Mouse (Mus musculus): ENCODE measurements around the gene Tigd2. TPM values are rescaled to one million over a fixed set of nuclear protein-coding genes. Genes with fewer than 3 reads are reported as not detected.

Gene Tigd2
- polyA plus RNA-seq, 1 experiment from 2014 or later: 13.0 TPM

DNA sequence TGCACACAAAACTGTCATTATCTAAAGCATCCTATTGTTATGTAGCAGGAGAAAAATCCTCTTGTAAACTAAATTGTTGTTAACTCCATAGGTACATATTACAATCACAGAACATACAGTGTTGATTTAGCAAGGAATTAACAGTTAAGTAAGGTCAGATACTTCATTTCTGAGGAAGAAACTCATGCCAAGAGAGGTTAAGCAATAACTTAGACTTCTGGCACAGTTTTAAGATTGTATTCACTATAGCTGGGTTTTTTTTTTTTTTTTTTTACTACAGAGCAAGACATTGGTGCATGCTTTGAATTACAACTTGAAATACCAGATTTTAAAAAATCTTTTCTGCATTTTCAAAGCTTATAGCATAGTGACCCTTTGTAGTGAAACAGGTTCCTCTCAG lies 24.5 kb downstream of the Tigd2 start:
- no peaks in the 10 kb centered on the region for H3K36me3 ChIP-seq (ENCODE audit: control insufficient read depth, insufficient read depth, low read length)
- no peak overlapping the region for H3K27ac ChIP-seq (ENCODE audit: low read depth, low read length)
- H3K9ac ChIP-seq (ENCODE audit: low read depth, low read length): no peak overlapping the region
- no peaks in the 10 kb centered on the region for H3K27me3 ChIP-seq (ENCODE audit: control insufficient read depth, insufficient read depth, low read length)
- H3K9me3 ChIP-seq (ENCODE audit: control insufficient read depth, low read length): no peaks in the 10 kb centered on the region
- H3K4me3 ChIP-seq (ENCODE audit: low read length): no peak overlapping the region
- H3K4me1 ChIP-seq (ENCODE audit: control insufficient read depth, insufficient read depth, low read length): no peaks in the 10 kb centered on the region
- H3K4me2 ChIP-seq (replicated peaks; ENCODE audit: low read depth, low read length): no peak overlapping the region
- no peak for ATAC-seq (ENCODE audit: low FRiP score, low TSS enrichment)

DNA sequence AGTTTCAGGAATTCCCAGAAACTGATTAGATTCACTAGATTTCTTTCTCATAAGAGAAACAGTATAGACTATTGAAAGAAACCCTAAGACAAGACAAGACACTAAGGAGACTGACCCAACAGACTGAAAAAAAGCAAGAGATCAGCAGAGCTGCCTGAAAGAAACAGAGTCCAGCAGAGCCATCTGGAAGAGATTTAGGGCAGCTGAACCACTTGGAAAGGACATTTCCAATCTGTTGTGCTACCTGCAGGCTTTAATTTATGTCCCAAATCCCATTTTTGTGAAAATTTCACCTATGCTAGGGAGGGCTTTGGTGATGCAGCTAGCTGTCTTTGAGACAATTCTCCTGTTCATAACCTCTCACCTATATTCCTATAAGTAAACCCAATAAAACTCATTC lies 25.0 kb downstream of the Tigd2 start:
- H3K27me3 ChIP-seq (ENCODE audit: control insufficient read depth, insufficient read depth, low read length): no peaks in the 10 kb centered on the region
- no peaks in the 10 kb centered on the region for H3K4me1 ChIP-seq (ENCODE audit: control insufficient read depth, insufficient read depth, low read length)
- no peak overlapping the region for H3K4me3 ChIP-seq (ENCODE audit: low read length)
- H3K36me3 ChIP-seq (ENCODE audit: control insufficient read depth, insufficient read depth, low read length): no peaks in the 10 kb centered on the region
- no peak overlapping the region for H3K27ac ChIP-seq (ENCODE audit: low read depth, low read length)
- H3K4me2 ChIP-seq (replicated peaks; ENCODE audit: low read depth, low read length): no peak overlapping the region
- H3K9me3 ChIP-seq (ENCODE audit: control insufficient read depth, low read length): no peaks in the 10 kb centered on the region
- ATAC-seq (ENCODE audit: low FRiP score, low TSS enrichment): no peak
- no peak overlapping the region for H3K9ac ChIP-seq (ENCODE audit: low read depth, low read length)

DNA sequence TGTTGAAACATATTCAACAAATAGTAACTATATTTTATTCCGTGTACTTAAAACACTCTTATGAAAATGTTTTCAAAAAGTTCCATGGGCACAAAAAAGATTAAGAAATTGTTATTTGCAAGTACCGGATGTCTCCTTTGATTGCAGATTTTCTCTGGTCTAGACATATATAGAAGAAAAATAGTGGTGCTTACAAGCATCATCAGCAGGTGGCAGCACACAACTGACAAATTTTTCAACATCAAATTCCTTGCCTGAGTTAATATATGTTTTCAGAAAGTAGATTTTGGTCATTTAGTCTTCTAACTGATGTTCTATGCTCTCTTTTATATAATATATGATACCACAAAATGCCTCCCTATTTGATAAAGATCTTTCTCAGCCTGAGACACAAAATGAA lies 41.0 kb downstream of the Tigd2 start:
- no peak overlapping the region for H3K9ac ChIP-seq (ENCODE audit: low read depth, low read length)
- H3K36me3 ChIP-seq (ENCODE audit: control insufficient read depth, insufficient read depth, low read length): no peaks in the 10 kb centered on the region
- no peak overlapping the region for H3K4me2 ChIP-seq (replicated peaks; ENCODE audit: low read depth, low read length)
- no peak overlapping the region for H3K27ac ChIP-seq (ENCODE audit: low read depth, low read length)
- WGBS: 31% methylated on average over 2 of the region's 2 CpGs
- H3K4me1 ChIP-seq (ENCODE audit: control insufficient read depth, insufficient read depth, low read length): no peaks in the 10 kb centered on the region
- H3K9me3 ChIP-seq (ENCODE audit: control insufficient read depth, low read length): no peaks in the 10 kb centered on the region
- H3K27me3 ChIP-seq (ENCODE audit: control insufficient read depth, insufficient read depth, low read length): no peaks in the 10 kb centered on the region
- no peak for ATAC-seq (ENCODE audit: low FRiP score, low TSS enrichment)
- H3K4me3 ChIP-seq (ENCODE audit: low read length): no peak overlapping the region

DNA sequence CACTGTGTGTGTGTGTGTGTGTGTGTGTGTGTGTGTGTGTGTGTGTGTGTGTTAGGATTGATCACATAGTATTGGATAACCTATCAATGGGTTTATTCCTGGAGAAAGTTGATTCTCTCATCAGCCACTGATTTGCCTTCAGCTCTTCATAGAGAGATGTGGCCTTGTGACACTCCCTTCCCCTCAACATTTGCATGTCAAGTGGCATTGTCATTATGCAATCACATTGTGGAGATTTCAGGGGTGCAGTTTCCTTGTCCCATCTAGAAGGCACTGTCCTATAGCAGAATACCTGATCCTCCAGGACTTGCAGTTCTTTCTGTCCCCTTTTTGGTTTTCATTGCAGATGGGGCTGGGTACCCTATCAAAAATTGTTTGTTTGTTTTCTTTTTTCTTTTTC lies 41.9 kb downstream of the Tigd2 start:
- Histone ChIP-seq H3K27me3 (ENCODE audit: control insufficient read depth, insufficient read depth, low read length) (no peaks in the 10 kb centered on the region), H3K4me1 (ENCODE audit: control insufficient read depth, insufficient read depth, low read length) (no peaks in the 10 kb centered on the region), H3K36me3 (ENCODE audit: control insufficient read depth, insufficient read depth, low read length) (no peaks in the 10 kb centered on the region), H3K9ac (ENCODE audit: low read depth, low read length) (no peak overlapping the region), H3K9me3 (ENCODE audit: control insufficient read depth, low read length) (no peaks in the 10 kb centered on the region), H3K27ac (ENCODE audit: low read depth, low read length) (no peak overlapping the region), H3K4me3 (ENCODE audit: low read length) (no peak overlapping the region), H3K4me2 (replicated peaks; ENCODE audit: low read depth, low read length) (no peak overlapping the region)
- ATAC-seq (ENCODE audit: low FRiP score, low TSS enrichment): no peak

DNA sequence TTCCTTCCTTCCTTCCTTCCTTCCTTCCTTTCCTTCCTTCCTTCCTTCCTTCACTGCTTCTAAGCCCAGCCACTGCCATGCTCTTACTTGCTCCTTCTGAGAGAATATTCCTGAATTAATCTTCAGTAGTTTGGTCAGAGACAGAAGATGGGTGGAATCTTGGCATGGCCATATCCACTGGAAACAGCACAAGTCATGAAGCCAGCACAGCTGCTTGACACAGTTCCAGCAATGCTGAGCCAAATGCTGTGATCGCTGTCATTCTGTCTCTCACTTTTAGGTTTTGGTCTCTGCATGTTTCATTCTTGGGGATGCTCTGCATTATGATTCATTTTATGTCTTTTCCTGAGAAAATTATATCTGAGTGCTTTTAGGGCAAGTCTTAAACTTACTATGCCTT lies 47.2 kb downstream of the Tigd2 start:
- Histone ChIP-seq H3K4me2 (replicated peaks; ENCODE audit: low read depth, low read length) (no peak overlapping the region), H3K4me3 (ENCODE audit: low read length) (no peak overlapping the region), H3K4me1 (ENCODE audit: control insufficient read depth, insufficient read depth, low read length) (no peaks in the 10 kb centered on the region), H3K27ac (ENCODE audit: low read depth, low read length) (no peak overlapping the region), H3K27me3 (ENCODE audit: control insufficient read depth, insufficient read depth, low read length) (no peaks in the 10 kb centered on the region), H3K36me3 (ENCODE audit: control insufficient read depth, insufficient read depth, low read length) (no peaks in the 10 kb centered on the region), H3K9me3 (ENCODE audit: control insufficient read depth, low read length) (no peaks in the 10 kb centered on the region), H3K9ac (ENCODE audit: low read depth, low read length) (no peak overlapping the region)
- WGBS: 92% methylated on average over 1 of the region's 1 CpGs
- ATAC-seq (ENCODE audit: low FRiP score, low TSS enrichment): no peak

Other genes with a start within 250 kb of the Tigd2 start
- gene Fam13a, start 184.3 kb upstream of the Tigd2 start, polyA plus RNA-seq (2014; fragmentation: Nextera tagmentation; extraction: Ambion mirVana): 5.5 and 8.7 TPM in 2 replicates
- 1.1 and 1.4 TPM in 2 replicates for gene Gprin3, start 217.4 kb downstream of the Tigd2 start, polyA plus RNA-seq (2014; fragmentation: Nextera tagmentation; extraction: Ambion mirVana)

All from kidney, embryonic 14.5 days (tissue).